Mouse (Mus musculus): ENCODE results near the gene Cdk20. TPM values are rescaled to one million over a fixed set of nuclear protein-coding genes. Genes with fewer than 3 reads are reported as not detected.

Gene Cdk20
- polyA plus RNA-seq, 1 experiment from 2014 or later: 10.8 TPM

- WGBS: 51% methylated on average over 3 of the region's 3 CpGs
- no peak overlapping the region for H3K9ac ChIP-seq (ENCODE audit: low read length)
- no peak for DNase-seq (ENCODE audit: low spot score)
- no peak overlapping the region for H3K4me3 ChIP-seq (ENCODE audit: low read depth, low read length)
- no peaks in the 10 kb centered on the region for H3K27me3 ChIP-seq (ENCODE audit: control insufficient read depth, insufficient read depth, low read length)
- H3K4me1 ChIP-seq (ENCODE audit: control insufficient read depth, insufficient read depth, low read length): no peaks in the 10 kb centered on the region
- no peak overlapping the region for H3K4me2 ChIP-seq (ENCODE audit: low read depth, severe bottlenecking)
- no peaks in the 10 kb centered on the region for H3K9me3 ChIP-seq (ENCODE audit: control insufficient read depth, low read length)
- no peak for ATAC-seq (ENCODE audit: insufficient number of reproducible peaks, low FRiP score, low TSS enrichment, low read depth)
- no peaks in the 10 kb centered on the region for H3K36me3 ChIP-seq (ENCODE audit: control insufficient read depth, insufficient read depth, low read length)
- no peak overlapping the region for H3K27ac ChIP-seq (replicated peaks; ENCODE audit: low read depth, low read length)
These were observed 30.1 kb upstream of the Cdk20 start for GRCm38 (mm10) chr13:64402006-64402405.

GRCm38 (mm10) chr13:64402504-64402949, 29.6 kb upstream of the Cdk20 start:
- H3K36me3 ChIP-seq (ENCODE audit: control insufficient read depth, insufficient read depth, low read length): no peaks in the 10 kb centered on the region
- H3K9ac ChIP-seq (ENCODE audit: low read length): no peak overlapping the region
- DNase-seq (ENCODE audit: low spot score): no peak
- H3K27ac ChIP-seq (replicated peaks; ENCODE audit: low read depth, low read length): no peak overlapping the region
- WGBS: 90% methylated on average over 10 of the region's 10 CpGs
- H3K9me3 ChIP-seq (ENCODE audit: control insufficient read depth, low read length): no peaks in the 10 kb centered on the region
- no peaks in the 10 kb centered on the region for H3K27me3 ChIP-seq (ENCODE audit: control insufficient read depth, insufficient read depth, low read length)
- H3K4me1 ChIP-seq (ENCODE audit: control insufficient read depth, insufficient read depth, low read length): no peaks in the 10 kb centered on the region
- no peak overlapping the region for H3K4me2 ChIP-seq (ENCODE audit: low read depth, severe bottlenecking)
- no peak overlapping the region for H3K4me3 ChIP-seq (ENCODE audit: low read depth, low read length)
- no peak for ATAC-seq (ENCODE audit: insufficient number of reproducible peaks, low FRiP score, low TSS enrichment, low read depth)

GRCm38 (mm10) chr13:64402951-64403460, 29.1 kb upstream of the Cdk20 start:
- H3K4me1 ChIP-seq (ENCODE audit: control insufficient read depth, insufficient read depth, low read length): no peaks in the 10 kb centered on the region
- DNase-seq (ENCODE audit: low spot score): no peak
- no peak overlapping the region for H3K9ac ChIP-seq (ENCODE audit: low read length)
- ATAC-seq (ENCODE audit: insufficient number of reproducible peaks, low FRiP score, low TSS enrichment, low read depth): no peak
- 92% methylated on average over 8 of the region's 8 CpGs for WGBS
- no peaks in the 10 kb centered on the region for H3K36me3 ChIP-seq (ENCODE audit: control insufficient read depth, insufficient read depth, low read length)
- no peaks in the 10 kb centered on the region for H3K27me3 ChIP-seq (ENCODE audit: control insufficient read depth, insufficient read depth, low read length)
- H3K4me3 ChIP-seq (ENCODE audit: low read depth, low read length): no peak overlapping the region
- H3K9me3 ChIP-seq (ENCODE audit: control insufficient read depth, low read length): no peaks in the 10 kb centered on the region
- no peak overlapping the region for H3K27ac ChIP-seq (replicated peaks; ENCODE audit: low read depth, low read length)
- H3K4me2 ChIP-seq (ENCODE audit: low read depth, severe bottlenecking): no peak overlapping the region

GRCm38 (mm10) chr13:64403519-64403918, 28.6 kb upstream of the Cdk20 start:
- 56% methylated on average over 3 of the region's 3 CpGs for WGBS
- no peaks in the 10 kb centered on the region for H3K27me3 ChIP-seq (ENCODE audit: control insufficient read depth, insufficient read depth, low read length)

GRCm38 (mm10) chr13:64405550-64405949, 26.6 kb upstream of the Cdk20 start:
- DNase-seq (ENCODE audit: low spot score) (no peak), ATAC-seq (ENCODE audit: insufficient number of reproducible peaks, low FRiP score, low TSS enrichment, low read depth) (no peak)
- no peak overlapping the region for H3K9ac ChIP-seq (ENCODE audit: low read length)
- no peak overlapping the region for H3K4me2 ChIP-seq (ENCODE audit: low read depth, severe bottlenecking)
- no peak overlapping the region for H3K27ac ChIP-seq (replicated peaks; ENCODE audit: low read depth, low read length)
- no peaks in the 10 kb centered on the region for H3K27me3 ChIP-seq (ENCODE audit: control insufficient read depth, insufficient read depth, low read length)
- no peak overlapping the region for H3K4me3 ChIP-seq (ENCODE audit: low read depth, low read length)
- no peaks in the 10 kb centered on the region for H3K36me3 ChIP-seq (ENCODE audit: control insufficient read depth, insufficient read depth, low read length)
- H3K9me3 ChIP-seq (ENCODE audit: control insufficient read depth, low read length): no peaks in the 10 kb centered on the region
- no peaks in the 10 kb centered on the region for H3K4me1 ChIP-seq (ENCODE audit: control insufficient read depth, insufficient read depth, low read length)
- 81% methylated on average over 6 of the region's 6 CpGs for WGBS

More at GRCm38 (mm10) chr13:64403519-64403918, 28.6 kb upstream of the Cdk20 start:
- H3K4me2 ChIP-seq (ENCODE audit: low read depth, severe bottlenecking): no peak overlapping the region
- no peaks in the 10 kb centered on the region for H3K36me3 ChIP-seq (ENCODE audit: control insufficient read depth, insufficient read depth, low read length)
- no peak overlapping the region for H3K27ac ChIP-seq (replicated peaks; ENCODE audit: low read depth, low read length)
- H3K4me3 ChIP-seq (ENCODE audit: low read depth, low read length): no peak overlapping the region
- no peak overlapping the region for H3K9ac ChIP-seq (ENCODE audit: low read length)
- DNase-seq (ENCODE audit: low spot score) (no peak), ATAC-seq (ENCODE audit: insufficient number of reproducible peaks, low FRiP score, low TSS enrichment, low read depth) (no peak)
- no peaks in the 10 kb centered on the region for H3K9me3 ChIP-seq (ENCODE audit: control insufficient read depth, low read length)
- no peaks in the 10 kb centered on the region for H3K4me1 ChIP-seq (ENCODE audit: control insufficient read depth, insufficient read depth, low read length)

- no peak overlapping the region for H3K9ac ChIP-seq (ENCODE audit: low read length)
- H3K9me3 ChIP-seq (ENCODE audit: control insufficient read depth, low read length): no peaks in the 10 kb centered on the region
- ATAC-seq (ENCODE audit: insufficient number of reproducible peaks, low FRiP score, low TSS enrichment, low read depth) (no peak), DNase-seq (ENCODE audit: low spot score) (no peak)
- no peaks in the 10 kb centered on the region for H3K36me3 ChIP-seq (ENCODE audit: control insufficient read depth, insufficient read depth, low read length)
- WGBS: 91% methylated on average over 5 of the region's 5 CpGs
- H3K27me3 ChIP-seq (ENCODE audit: control insufficient read depth, insufficient read depth, low read length): no peaks in the 10 kb centered on the region
- H3K4me1 ChIP-seq (ENCODE audit: control insufficient read depth, insufficient read depth, low read length): no peaks in the 10 kb centered on the region
- no peak overlapping the region for H3K4me3 ChIP-seq (ENCODE audit: low read depth, low read length)
- no peak overlapping the region for H3K27ac ChIP-seq (replicated peaks; ENCODE audit: low read depth, low read length)
- H3K4me2 ChIP-seq (ENCODE audit: low read depth, severe bottlenecking): no peak overlapping the region
These were observed 24.1 kb upstream of the Cdk20 start for GRCm38 (mm10) chr13:64407992-64408391.

GRCm38 (mm10) chr13:64410604-64411003, 21.5 kb upstream of the Cdk20 start:
- DNase-seq (ENCODE audit: low spot score) (no peak), ATAC-seq (ENCODE audit: insufficient number of reproducible peaks, low FRiP score, low TSS enrichment, low read depth) (no peak)
- H3K36me3 ChIP-seq (ENCODE audit: control insufficient read depth, insufficient read depth, low read length): no peaks in the 10 kb centered on the region
- H3K27ac ChIP-seq (replicated peaks; ENCODE audit: low read depth, low read length): no peak overlapping the region
- H3K4me3 ChIP-seq (ENCODE audit: low read depth, low read length): no peak overlapping the region
- no peak overlapping the region for H3K9ac ChIP-seq (ENCODE audit: low read length)
- H3K27me3 ChIP-seq (ENCODE audit: control insufficient read depth, insufficient read depth, low read length): no peaks in the 10 kb centered on the region
- WGBS: 81% methylated on average over 5 of the region's 5 CpGs
- no peaks in the 10 kb centered on the region for H3K4me1 ChIP-seq (ENCODE audit: control insufficient read depth, insufficient read depth, low read length)
- H3K9me3 ChIP-seq (ENCODE audit: control insufficient read depth, low read length): no peaks in the 10 kb centered on the region
- H3K4me2 ChIP-seq (ENCODE audit: low read depth, severe bottlenecking): no peak overlapping the region

GRCm38 (mm10) chr13:64411282-64411681, 20.8 kb upstream of the Cdk20 start:
- H3K27ac ChIP-seq (replicated peaks; ENCODE audit: low read depth, low read length): no peak overlapping the region
- no peak overlapping the region for H3K4me2 ChIP-seq (ENCODE audit: low read depth, severe bottlenecking)
- H3K9me3 ChIP-seq (ENCODE audit: control insufficient read depth, low read length): no peaks in the 10 kb centered on the region
- no peak overlapping the region for H3K9ac ChIP-seq (ENCODE audit: low read length)
- no peaks in the 10 kb centered on the region for H3K4me1 ChIP-seq (ENCODE audit: control insufficient read depth, insufficient read depth, low read length)
- no peaks in the 10 kb centered on the region for H3K36me3 ChIP-seq (ENCODE audit: control insufficient read depth, insufficient read depth, low read length)
- H3K4me3 ChIP-seq (ENCODE audit: low read depth, low read length): no peak overlapping the region
- WGBS: 74% methylated on average over 2 of the region's 2 CpGs
- ATAC-seq (ENCODE audit: insufficient number of reproducible peaks, low FRiP score, low TSS enrichment, low read depth): no peak
- DNase-seq (ENCODE audit: low spot score): no peak
- H3K27me3 ChIP-seq (ENCODE audit: control insufficient read depth, insufficient read depth, low read length): no peaks in the 10 kb centered on the region

GRCm38 (mm10) chr13:64412752-64413257, 19.3 kb upstream of the Cdk20 start:
- no peak for DNase-seq (ENCODE audit: low spot score)
- Histone ChIP-seq H3K9me3 (ENCODE audit: control insufficient read depth, low read length) (no peaks in the 10 kb centered on the region), H3K27me3 (ENCODE audit: control insufficient read depth, insufficient read depth, low read length) (no peaks in the 10 kb centered on the region), H3K4me2 (ENCODE audit: low read depth, severe bottlenecking) (no peak overlapping the region), H3K27ac (replicated peaks; ENCODE audit: low read depth, low read length) (no peak overlapping the region), H3K4me1 (ENCODE audit: control insufficient read depth, insufficient read depth, low read length) (no peaks in the 10 kb centered on the region), H3K36me3 (ENCODE audit: control insufficient read depth, insufficient read depth, low read length) (no peaks in the 10 kb centered on the region), H3K4me3 (ENCODE audit: low read depth, low read length) (no peak overlapping the region), H3K9ac (ENCODE audit: low read length) (no peak overlapping the region)
- WGBS: 84% methylated on average over 2 of the region's 2 CpGs
- ATAC-seq (ENCODE audit: insufficient number of reproducible peaks, low FRiP score, low TSS enrichment, low read depth): no peak
